Mouse (Mus musculus): ENCODE measurements around the gene Tpd52l1.

The Tpd52l1 gene

DNA sequence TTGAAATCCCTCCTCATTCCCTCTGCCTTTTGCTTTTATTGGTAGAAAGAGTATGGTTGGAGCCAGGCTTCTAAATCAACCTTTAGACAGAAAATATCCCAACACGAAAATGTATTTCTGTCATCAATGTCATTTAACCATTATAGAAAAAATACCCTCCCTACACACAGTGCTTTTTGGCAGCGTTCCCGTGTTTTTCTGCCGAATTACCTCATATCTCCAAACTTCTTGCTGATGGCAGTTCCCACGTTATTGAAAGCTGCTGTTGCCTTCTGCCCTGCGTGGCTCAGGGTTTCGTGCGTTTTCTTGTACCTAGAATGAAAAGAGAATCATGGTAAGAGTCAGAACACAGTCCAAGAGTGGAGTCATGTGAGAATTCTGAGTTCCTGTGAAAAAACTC is 99.4 kb downstream of the Tpd52l1 start:
- DNase-seq (ENCODE audit: low read depth, low spot score): no peak

DNA sequence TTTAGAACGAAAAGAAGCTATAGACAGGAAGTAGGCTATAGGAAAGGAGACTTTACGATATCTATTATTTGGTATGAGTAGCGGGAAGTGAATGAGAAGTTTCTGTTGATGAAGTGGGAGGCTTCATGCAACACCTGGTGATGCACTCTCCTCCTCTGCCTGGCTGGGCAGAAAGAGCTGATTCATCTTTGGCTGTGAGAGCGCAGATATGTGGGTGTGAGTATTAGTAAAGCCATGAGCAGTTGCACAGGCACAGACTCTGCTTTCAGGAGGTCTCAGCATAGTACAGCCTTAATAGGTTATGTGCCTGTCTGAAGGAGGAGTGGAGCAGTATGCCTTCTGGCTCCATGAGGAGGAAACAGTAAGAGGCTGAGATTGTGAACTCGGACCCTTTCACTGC is 109.3 kb downstream of the Tpd52l1 start:
- no peak for DNase-seq (ENCODE audit: low read depth, low spot score)

DNA sequence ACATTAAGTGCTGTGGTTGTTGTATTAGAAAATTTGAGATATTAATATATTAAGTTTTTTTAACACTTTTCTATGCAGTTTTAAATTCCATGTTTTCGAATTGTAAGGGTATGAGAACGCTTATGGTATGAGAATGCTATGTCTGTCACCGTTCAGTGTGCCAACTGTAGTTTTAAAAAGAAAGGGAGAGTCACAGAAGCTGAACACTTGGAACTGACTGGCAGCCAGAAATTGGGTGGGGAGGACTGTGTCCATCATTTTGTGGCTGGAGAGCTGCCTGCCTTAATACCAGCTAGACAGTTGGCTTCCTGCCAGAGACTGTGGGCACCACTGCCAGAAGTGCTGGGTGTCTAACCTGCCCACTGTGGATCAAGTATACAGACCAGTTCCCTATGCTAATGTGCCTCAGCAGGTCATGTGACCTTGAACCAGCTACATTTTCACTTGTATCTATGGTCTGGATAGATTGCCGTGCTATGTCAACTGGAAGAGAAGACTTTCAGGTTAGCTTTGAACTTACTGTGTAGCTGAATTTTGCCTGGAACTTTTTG is 114.5 kb downstream of the Tpd52l1 start:
- no peak for DNase-seq (ENCODE audit: low read depth, low spot score)

DNA sequence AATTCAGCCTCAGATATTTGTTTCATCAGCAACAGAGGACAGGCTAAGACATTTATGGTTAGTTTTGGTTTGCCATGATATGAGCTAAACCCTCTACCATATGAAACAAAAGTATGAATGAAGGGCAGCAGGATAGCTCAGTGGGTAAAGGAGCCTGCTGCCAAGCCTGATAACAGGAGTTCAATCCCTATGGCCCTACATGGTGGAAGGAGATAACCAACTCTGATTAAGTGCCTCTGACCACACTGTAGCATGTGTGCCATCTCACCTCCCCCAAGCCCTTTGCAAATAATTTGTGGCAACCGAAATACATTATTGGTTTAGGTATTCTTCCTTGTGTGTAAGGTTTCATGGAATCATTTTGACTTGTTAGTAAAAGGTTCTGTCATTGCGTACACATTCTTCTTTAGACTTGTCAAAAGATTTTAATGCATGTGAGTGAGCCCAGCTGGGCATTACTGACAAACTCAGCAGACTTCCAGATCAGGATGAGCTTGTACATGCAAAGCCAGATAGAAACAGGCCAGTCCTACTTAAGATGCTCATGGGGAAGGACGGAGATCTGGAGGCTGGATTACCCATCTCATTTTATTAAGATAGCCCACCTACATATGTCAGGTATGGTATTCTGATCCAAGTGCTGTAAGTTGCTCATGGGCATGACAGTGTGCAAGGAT is 115.3 kb downstream of the Tpd52l1 start:
- no peak for DNase-seq (ENCODE audit: low read depth, low spot score)

DNA sequence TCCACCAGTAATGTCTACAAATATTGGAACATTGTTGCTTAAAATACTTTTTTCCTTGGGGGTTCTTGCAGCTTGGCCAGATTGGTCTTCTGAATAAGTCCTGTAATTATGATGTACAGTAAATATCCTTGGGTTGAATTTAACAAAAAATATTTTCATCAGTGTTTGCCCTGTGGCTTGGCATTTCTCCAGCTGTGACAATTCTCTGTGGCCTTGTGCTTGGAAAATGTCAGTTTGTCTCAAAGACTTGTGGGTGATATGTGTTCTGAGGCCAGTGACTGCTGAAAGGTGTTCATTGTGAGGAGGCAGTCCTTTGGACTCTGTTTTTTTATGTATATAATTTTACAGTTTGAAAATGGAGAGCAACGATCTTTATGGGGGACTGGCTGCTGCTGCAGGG is 116.3 kb downstream of the Tpd52l1 start:
- no peak for DNase-seq (ENCODE audit: low read depth, low spot score)

DNA sequence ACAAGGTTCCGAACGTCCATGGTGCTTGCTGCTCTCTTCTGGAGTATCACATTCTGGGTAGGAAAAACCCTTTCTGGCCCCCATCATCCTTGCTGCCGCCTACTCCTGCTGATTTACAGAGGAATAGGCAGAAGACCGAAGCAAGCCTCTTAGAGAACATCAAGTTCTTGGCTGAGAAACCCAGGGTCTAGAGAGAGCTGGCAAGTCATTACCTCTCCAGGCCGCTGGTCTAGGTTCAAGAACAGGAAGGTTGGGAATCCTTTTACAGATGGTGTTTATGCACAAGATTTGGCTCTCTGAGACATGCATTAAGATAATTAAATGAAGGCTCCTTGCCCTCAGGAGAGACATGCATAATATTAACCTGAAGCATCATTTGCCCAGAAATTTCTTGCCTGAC is 127.3 kb downstream of the Tpd52l1 start:
- DNase-seq (ENCODE audit: low read depth, low spot score): no peak

DNA sequence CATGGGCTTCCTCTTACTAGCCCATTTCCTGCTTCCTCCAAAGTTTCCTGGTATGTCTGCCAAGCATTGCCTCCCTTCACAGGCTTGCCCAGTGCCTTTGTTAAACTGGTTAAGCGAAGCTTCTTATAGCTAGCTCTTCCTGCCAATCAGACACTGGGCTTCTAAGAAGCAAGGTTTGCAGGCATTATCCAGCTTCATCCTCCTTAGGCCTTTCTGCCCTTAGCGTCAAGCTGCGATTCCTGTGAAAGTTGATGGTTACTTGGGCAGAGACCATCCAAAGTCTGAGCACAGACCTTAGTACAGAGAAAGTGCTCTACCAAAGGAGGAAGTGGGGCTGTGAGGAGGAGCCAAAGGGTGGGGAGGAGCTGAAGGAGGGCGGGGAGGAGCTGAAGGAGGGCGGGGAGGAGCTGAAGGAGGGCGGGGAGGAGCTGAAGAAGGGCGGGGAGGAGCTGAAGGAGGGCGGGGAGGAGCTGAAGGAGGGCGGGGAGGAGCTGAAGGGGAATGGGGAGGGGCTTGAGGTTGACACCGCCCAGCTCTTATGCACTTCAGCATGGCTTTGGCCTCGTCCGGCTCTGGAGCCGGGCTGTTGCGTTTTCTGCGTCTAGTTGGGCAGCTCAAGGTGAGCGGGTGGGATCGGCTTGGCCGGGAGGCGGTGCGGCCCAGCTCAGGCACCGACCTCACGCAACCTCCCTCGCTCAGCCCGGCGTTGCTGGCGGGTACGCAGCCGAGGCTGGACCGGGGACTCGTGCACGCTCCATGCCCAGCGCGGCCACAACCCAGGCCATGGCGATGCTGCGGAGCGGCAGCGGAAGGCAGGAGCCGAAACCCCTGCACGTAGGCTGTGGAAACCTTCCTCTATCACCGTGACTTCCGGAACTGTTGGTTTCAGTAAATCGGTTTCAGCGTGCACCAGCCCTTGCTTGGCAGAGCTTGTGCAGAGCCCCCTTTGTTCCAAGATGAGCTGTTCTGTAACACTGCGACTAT is 132.6 kb downstream of the Tpd52l1 start, which contains the start of gene Hddc2:
Gene Hddc2, plus strand, starts transcription at position 519 of the 984 bp plus-strand sequence.
- DNase-seq (ENCODE audit: low read depth, low spot score): peak; percentile 62

DNA sequence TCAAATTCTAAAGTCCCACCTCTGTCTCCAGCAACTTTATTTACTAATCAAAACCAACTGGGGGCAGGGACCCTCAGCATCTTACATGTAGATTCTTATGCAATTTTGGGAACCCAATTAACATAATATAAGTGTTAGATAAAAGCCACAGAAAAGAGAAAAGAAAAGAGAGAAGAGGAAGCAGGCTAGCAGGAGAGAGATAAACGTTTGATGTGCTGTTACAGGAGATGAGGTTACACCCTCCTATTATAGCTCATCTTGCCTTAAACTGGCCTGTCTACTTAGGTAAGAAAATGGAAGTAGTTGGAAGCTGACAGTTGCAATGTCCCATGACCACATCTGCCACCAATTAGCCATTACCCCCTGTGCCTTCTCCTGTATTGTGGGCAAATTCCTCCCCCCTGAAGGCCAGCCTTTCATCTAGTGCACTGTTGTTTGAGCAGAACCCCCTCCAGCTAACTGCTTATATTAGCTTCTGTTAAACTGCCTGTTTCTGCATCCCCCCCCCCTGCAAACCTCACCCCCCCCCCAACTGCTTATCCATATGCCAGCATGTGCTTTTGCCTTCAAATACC is 138.6 kb downstream of the Tpd52l1 start:
- DNase-seq (ENCODE audit: low read depth, low spot score): no peak

DNA sequence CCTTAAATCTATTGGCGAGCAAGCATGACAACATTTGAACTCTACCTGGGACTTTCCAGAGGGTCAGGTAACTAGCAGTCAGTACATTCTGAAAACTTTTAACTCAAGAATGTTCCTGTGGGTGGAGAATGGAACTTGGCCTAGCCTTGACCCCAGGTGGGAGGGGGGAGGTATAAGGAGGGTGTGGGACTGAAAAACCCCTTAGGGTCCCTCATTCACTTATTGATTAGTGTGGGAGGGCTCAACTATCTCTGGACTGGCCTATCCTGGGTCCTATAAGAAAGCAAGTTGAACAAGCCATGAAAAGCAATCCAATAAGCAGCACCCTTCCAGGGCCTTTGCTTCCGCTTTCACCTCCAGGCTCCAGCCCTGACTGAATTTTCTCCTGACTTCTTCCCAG is 142.3 kb downstream of the Tpd52l1 start:
- DNase-seq (ENCODE audit: low read depth, low spot score): no peak

DNA sequence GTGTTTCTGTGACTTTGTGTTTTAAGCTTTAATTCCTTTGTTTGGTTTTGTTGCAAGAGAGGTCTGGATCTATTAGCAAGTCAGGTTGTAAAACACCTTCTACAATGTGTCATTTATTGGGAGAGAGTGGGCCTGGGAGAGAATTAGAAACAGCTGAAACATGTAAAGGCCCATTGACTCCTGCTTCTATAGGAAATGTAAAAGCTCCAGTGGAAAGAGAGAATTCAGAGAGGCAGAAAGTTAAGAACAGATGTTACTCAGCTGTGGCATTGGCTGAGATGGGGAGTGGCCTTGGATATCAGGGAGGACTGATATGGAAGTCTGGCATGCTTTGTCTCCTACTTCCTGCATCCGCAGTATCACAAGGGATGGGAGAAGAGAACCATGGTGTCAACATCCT is 145.5 kb downstream of the Tpd52l1 start:
- no peak for DNase-seq (ENCODE audit: low read depth, low spot score)

DNA sequence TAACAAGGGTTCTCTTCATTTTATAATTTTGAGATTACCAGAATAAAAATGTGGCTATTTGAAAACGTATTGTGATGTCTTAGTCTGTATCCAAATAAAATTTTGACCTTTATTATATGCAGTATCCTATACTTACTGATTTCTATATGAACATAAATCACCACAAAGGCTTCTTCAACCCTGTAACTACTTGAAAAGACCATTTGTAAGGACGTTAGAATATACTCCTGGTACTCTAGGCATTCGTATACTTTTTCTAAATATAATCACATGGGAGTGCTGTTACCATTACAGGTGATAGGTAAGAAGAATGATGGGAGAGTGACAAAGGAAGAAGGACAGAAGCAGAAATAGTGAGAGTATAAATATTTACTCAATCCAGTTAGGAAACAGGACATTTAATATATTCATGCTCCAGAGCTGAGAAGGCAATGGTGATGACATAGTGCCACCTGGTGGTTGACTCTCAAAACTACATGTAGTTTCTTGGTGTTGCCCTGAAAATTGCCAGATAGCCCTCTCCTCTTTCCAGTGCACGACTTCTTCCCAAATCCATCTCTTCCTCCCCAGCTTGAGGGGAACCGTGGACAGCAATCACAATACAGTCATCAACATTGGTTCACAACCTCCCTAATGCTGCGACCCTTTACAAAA is 146.7 kb downstream of the Tpd52l1 start:
- DNase-seq (ENCODE audit: low read depth, low spot score): no peak

DNA sequence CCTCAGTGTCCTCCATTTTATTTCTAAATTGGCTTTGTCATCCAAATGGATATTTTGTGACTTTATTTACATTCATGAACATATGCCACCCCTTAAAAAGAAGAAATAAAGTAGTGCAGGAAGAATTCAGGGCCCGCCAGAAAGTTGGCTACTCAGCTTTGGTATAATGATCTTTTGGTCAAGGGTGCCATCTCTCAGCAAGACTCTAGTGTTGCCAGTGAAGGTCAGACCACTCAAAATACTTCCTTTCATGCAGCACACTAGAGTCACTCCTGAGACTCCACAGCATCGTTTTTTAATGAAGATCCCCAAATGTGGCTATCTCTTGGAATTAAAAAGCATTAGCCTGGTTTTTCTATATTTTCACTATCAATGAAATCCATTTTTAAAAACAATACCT is 147.5 kb downstream of the Tpd52l1 start:
- no peak for DNase-seq (ENCODE audit: low read depth, low spot score)

DNA sequence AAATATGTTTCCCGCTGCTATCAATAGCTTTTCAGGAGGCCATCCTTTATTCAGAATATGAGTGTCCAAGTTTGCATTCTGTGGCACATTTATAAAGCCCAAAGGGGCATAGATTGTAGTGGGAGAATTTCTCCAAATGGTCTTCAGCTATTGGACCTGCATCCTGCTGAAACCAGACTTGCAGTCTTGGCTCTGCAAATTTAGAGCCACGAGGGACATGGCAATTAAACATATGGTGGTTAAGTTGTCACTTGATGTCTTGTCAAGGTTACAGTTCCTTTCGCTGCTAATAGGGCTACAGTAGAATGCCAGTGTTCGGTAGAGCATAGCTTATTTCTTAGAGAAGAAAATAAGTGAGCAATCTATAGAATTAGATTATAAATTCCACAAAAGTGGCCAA is 148.7 kb downstream of the Tpd52l1 start:
- DNase-seq (ENCODE audit: low read depth, low spot score): no peak

DNA sequence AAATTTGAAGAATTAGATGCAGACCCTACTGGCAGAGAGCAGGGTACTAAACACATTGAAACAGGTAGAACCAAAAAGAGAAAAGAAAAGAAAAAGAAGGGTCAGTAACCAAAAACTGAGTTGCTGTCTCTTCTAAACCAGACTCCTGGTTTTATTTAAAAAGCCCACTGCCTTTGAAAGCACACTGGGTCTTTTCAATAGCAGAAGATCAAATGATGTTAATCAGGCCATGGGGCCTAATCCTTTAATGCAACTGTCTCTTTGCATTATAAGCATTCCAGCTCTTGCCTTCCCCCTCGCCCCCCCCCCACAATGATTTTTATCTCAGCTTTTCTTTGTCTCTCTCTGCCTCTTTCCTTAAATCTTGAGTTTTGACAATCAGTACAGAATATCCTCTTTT is 149.3 kb downstream of the Tpd52l1 start:
- no peak for DNase-seq (ENCODE audit: low read depth, low spot score)

DNA sequence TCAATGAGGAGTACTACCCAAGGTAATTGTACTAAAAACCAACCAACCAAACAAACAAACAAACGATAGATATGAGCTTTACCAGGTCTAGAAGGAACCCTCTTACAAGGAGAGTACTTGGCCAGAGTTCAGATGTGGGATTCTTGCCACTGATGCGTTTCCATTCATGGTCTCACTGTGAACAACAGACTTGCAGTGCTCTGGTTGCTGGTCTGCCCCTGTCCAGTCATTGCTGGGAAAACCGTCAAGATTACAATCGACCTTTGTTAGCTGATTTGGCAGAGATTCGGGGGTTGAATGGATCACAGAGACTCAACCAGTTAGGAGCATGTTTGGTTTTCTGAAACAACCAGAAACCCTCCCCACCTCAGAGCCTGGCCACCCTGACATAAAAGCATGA is 150.1 kb downstream of the Tpd52l1 start:
- DNase-seq (ENCODE audit: low read depth, low spot score): no peak

DNA sequence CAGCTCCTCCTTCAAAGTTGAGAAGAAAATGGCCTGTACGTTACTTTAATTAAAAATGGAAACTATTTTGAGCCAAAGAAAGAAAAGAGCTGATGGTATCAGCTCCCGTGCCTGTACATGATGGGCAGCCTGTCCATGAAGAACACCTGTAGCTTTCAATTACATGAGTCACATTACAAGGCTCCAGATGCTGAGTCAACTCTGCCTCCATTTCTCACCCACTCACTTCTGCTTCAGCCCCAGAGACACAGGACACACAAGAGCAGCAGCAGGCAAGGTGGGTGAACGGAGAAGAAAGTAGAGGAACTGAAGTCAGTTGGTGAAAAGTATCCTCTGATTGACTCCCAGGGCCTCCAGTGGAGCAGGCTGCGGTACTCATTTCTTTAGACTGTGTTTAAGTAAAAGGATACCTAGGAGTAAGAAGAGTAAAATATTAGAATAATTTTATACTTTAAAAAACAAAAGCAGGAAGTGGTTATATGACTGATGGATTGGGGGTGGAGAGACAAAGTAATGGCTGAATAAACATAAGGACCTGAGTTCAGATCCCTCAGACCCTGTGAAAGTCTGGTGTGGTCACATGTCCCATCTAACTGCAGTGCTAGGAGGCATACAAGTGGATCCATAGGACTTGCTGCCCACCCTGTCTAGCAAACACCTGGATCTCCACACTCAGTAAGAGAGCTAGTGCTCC is 156.9 kb downstream of the Tpd52l1 start:
- DNase-seq (ENCODE audit: low read depth, low spot score): no peak

DNA sequence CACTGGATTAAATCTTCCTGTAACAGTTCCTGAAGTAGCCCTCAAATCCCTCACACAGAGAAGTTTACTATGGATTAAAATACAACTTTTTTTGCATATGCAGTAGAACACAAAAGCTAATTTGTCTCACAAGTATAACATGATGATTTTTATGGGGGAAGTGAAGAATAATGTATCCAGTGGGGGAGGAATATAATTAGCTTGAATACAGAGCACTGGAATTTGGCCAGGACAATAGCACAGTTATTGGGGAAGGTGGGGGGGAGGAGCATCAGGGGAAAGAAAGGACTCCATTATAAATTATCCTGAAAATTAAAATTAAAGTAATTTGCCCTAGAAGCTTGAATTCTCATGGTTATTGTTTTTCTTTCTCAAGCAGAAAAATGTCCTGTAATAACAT is 158.0 kb downstream of the Tpd52l1 start:
- no peak for DNase-seq (ENCODE audit: low read depth, low spot score)
